Mouse (Mus musculus): ENCODE results near the gene Mamstr.

Gene Mamstr

GRCm38 (mm10) chr7:45628364-45629294 is 11.1 kb upstream of the Mamstr start:
- DNase-seq, result peak; percentile 88

GRCm38 (mm10) chr7:45630064-45630907 is 9.5 kb upstream of the Mamstr start:
- no peak for DNase-seq

GRCm38 (mm10) chr7:45632499-45632898 is 7.3 kb upstream of the Mamstr start:
- no peak for DNase-seq

- no peak for DNase-seq
These were observed 4.7 kb upstream of the Mamstr start for GRCm38 (mm10) chr7:45634946-45635681.

GRCm38 (mm10) chr7:45635711-45636688 is 3.8 kb upstream of the Mamstr start:
- DNase-seq, result no peak

- DNase-seq, result no peak
These were observed 2.1 kb upstream of the Mamstr start for GRCm38 (mm10) chr7:45637710-45638109.

- DNase-seq, result peak; percentile 92
These were observed 965 bp upstream of the Mamstr start for GRCm38 (mm10) chr7:45638623-45639401.

GRCm38 (mm10) chr7:45640191-45640957 is 597 bp downstream of the Mamstr start:
- no peak for DNase-seq

- no peak for DNase-seq
These were observed 1.7 kb downstream of the Mamstr start for GRCm38 (mm10) chr7:45641391-45642040.

- DNase-seq, result no peak
These were observed 2.3 kb downstream of the Mamstr start for GRCm38 (mm10) chr7:45642083-45642482.

- DNase-seq, result no peak
These were observed 2.9 kb downstream of the Mamstr start for GRCm38 (mm10) chr7:45642503-45643255.

- peak; percentile 91 for DNase-seq
These were observed 3.8 kb downstream of the Mamstr start for GRCm38 (mm10) chr7:45643441-45644178.

GRCm38 (mm10) chr7:45644183-45644582 is 4.4 kb downstream of the Mamstr start:
- DNase-seq, result peak; percentile 40

GRCm38 (mm10) chr7:45644872-45645590 is 5.3 kb downstream of the Mamstr start:
- DNase-seq, result no peak

GRCm38 (mm10) chr7:45645591-45645971 is 5.8 kb downstream of the Mamstr start:
- no peak for DNase-seq

- DNase-seq, result no peak
These were observed 6.9 kb downstream of the Mamstr start for GRCm38 (mm10) chr7:45646671-45647070.

- DNase-seq, result no peak
These were observed 9.6 kb downstream of the Mamstr start for GRCm38 (mm10) chr7:45649351-45649750.

Measured in right cerebral cortex, postnatal 4 days (tissue).